Comparison of ENCODE assay signal across 9 mouse cellular contexts in the genomic region with DNA sequence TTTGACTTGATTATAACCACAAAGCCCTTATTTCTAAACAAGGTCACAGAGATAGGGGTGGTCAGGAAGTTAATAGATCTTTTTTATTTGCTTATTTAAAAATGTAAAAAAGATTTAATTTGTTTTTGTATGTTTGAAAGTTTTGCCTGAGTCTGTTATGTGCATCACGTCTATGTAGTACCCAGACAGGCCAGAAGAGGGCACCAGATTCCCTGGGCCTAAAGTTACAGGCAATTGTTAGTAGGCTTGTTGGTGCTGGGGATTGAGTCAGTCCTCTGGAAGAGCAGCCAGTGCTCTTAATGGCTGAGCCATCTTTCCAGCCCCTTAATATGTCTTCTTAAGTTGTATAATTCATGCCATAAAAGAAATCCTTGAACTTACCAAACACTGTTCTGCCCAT.
DNase-seq lines count a peak whose midpoint lies in the region; ATAC-seq and TF ChIP-seq lines count a peak whose summit lies in the region.
"Had no signal": no experiment of that assay in that cellular context is flagged by ENCODE, and none has a peak within 500 bp of the region (broad histone marks: within the 10 kb centered on the region; RNA-seq: fewer than 3 reads in every experiment).

No protein-coding gene starts in this region.

- no peaks in the 10 kb centered on the region for H3K4me1 ChIP-seq in lung, embryonic 14.5 days (ENCODE audit: insufficient read depth)
- H3K4me1 ChIP-seq in midbrain, embryonic 14.5 days (ENCODE audit: control insufficient read depth, insufficient read depth, low read length) = no peaks in the 10 kb centered on the region; the same call in 1 of the 2 replicates

- H3K27me3 ChIP-seq in lung, embryonic 14.5 days (ENCODE audit: insufficient read depth, low read length) = no peaks in the 10 kb centered on the region
- H3K27me3 ChIP-seq in midbrain, embryonic 14.5 days (ENCODE audit: control insufficient read depth, insufficient read depth, low read length) = no peaks in the 10 kb centered on the region

- H3K4me3 ChIP-seq in lung, embryonic 14.5 days (ENCODE audit: low read depth, low read length) = no peak overlapping the region
- H3K4me3 ChIP-seq in midbrain, embryonic 14.5 days (replicated peaks; ENCODE audit: low read depth, low read length) = no peak overlapping the region

- H3K36me3 ChIP-seq in lung, embryonic 14.5 days (ENCODE audit: insufficient read depth) = no peaks in the 10 kb centered on the region
- H3K36me3 ChIP-seq in midbrain, embryonic 14.5 days (ENCODE audit: control insufficient read depth, insufficient read depth, low read length) = no peaks in the 10 kb centered on the region

- no peak for ATAC-seq in lung, embryonic 14.5 days (ENCODE audit: insufficient read depth)
- no peak for ATAC-seq in midbrain, embryonic 14.5 days (ENCODE audit: low FRiP score, low TSS enrichment)

- H3K27ac ChIP-seq in lung, embryonic 14.5 days (ENCODE audit: low read depth) = no peak overlapping the region
- no peak overlapping the region for H3K27ac ChIP-seq in midbrain, embryonic 14.5 days (replicated peaks; ENCODE audit: low read depth, low read length)
- H3K27ac ChIP-seq: macrophage had no signal

- H3K9ac ChIP-seq in lung, embryonic 14.5 days = no peak overlapping the region
- H3K9ac ChIP-seq in midbrain, embryonic 14.5 days (replicated peaks; ENCODE audit: low read length) = no peak overlapping the region

- H3K9me3 ChIP-seq in lung, embryonic 14.5 days (ENCODE audit: low read depth, low read length) = no peaks in the 10 kb centered on the region
- H3K9me3 ChIP-seq in midbrain, embryonic 14.5 days (ENCODE audit: control insufficient read depth, low read length) = no peaks in the 10 kb centered on the region

- 53% methylated on average over 1 of the region's 1 CpGs for WGBS in lung, embryonic 14.5 days
- 57% methylated on average over 1 of the region's 1 CpGs for WGBS in midbrain, embryonic 14.5 days

- peak; percentile 16 for DNase-seq in embryo, embryonic 10 days (ENCODE audit: low spot score)
- DNase-seq in embryo, embryonic 11 days = no peak
- peak; percentile 40 for DNase-seq in lung, embryonic 14.5 days
- no peak for DNase-seq in lung, adult 18-20 months
- peak; percentile 5 for DNase-seq in c-Kit-positive CD71-negative TER-119-negative erythroid progenitor cells, embryonic 14.5 days (ENCODE audit: low read depth)
- DNase-seq in testis, postnatal 14 days (ENCODE audit: low spot score) = peak; percentile 11
- DNase-seq in layer of hippocampus, adult 18-20 months (ENCODE audit: low spot score in 2 of 2) = no peak
- DNase-seq in midbrain, embryonic 14.5 days = no peak

- peak; percentile 65 for TF ChIP-seq CTCF in lung, embryonic 14.5 days (IDR thresholded peaks at IDR 0.05; ENCODE audit: low read depth)

- no peak overlapping the region for H3K4me2 ChIP-seq in lung, embryonic 14.5 days
- H3K4me2 ChIP-seq in midbrain, embryonic 14.5 days (ENCODE audit: low read length) = no peak overlapping the region

Comparison
In these comparisons a context has a peak if more than half of its experiments do, and no peak if none do; other contexts are left out.
1. DNase-seq: peak in embryo, embryonic 10 days (single experiment), lung, embryonic 14.5 days (single experiment), c-Kit-positive CD71-negative TER-119-negative erythroid progenitor cells, embryonic 14.5 days (single experiment) and testis, postnatal 14 days (single experiment); none in embryo, embryonic 11 days (single experiment), lung, adult 18-20 months (0 of 2), layer of hippocampus, adult 18-20 months (0 of 2) and midbrain, embryonic 14.5 days (single experiment).